In genomic region chr12:13255068-13255467, GRCm38 (mm10) we compare ENCODE assay signal across 11 mouse cellular contexts. TPM values are rescaled to one million over a fixed set of nuclear protein-coding genes. Genes with fewer than 3 reads are reported as not detected.
DNase-seq lines count a peak whose midpoint lies in the region; ATAC-seq lines count a peak whose summit lies in the region.
"Had no signal": no experiment of that assay in that cellular context is flagged by ENCODE, and none has a peak within 500 bp of the region (broad histone marks: within the 10 kb centered on the region; RNA-seq: fewer than 3 reads in every experiment).

No protein-coding gene starts in this region.

- WGBS in heart, embryonic 15.5 days, result 17% methylated on average over 3 of the region's 3 CpGs
- WGBS in forebrain, embryonic 15.5 days, result 44% methylated on average over 3 of the region's 3 CpGs

- H3K4me1 ChIP-seq in heart, embryonic 15.5 days (replicated peaks), result peaks cover 14% of the 10 kb centered on the region
- H3K4me1 ChIP-seq in forebrain, embryonic 15.5 days, result no peaks in the 10 kb centered on the region
- H3K4me1 ChIP-seq: liver, embryonic 15.5 days had no signal

- H3K27me3 ChIP-seq in heart, embryonic 15.5 days, result no peaks in the 10 kb centered on the region
- H3K27me3 ChIP-seq in forebrain, embryonic 15.5 days, result 0 out of 2 replicates have a peak, but pooled peaks cover 3% of the 10 kb centered on the region

- peak; percentile 25 for DNase-seq in adrenal gland, adult 2 months
- DNase-seq in adrenal gland, adult 18-20 months (ENCODE audit: low spot score in 2 of 2), result no peak
- DNase-seq in lung, postnatal 10 days, result peak; percentile 12
- DNase-seq in lung, postnatal 14 days, result no peak
- DNase-seq in testis, postnatal 10 days (ENCODE audit: low spot score), result peak; percentile 50
- no peak for DNase-seq in urinary bladder, adult 18-20 months (ENCODE audit: low spot score in 2 of 2)
- DNase-seq: cerebellum, adult 2 months had no signal

- peak overlapping the region; percentile 24; the same call in 1 of the 2 replicates for H3K4me2 ChIP-seq in heart, embryonic 15.5 days
- H3K4me2 ChIP-seq in forebrain, embryonic 15.5 days (replicated peaks), result no peak overlapping the region
- H3K4me2 ChIP-seq: liver, embryonic 15.5 days had no signal

- H3K36me3 ChIP-seq in heart, embryonic 15.5 days, result no peaks in the 10 kb centered on the region
- no peaks in the 10 kb centered on the region for H3K36me3 ChIP-seq in forebrain, embryonic 15.5 days
- H3K36me3 ChIP-seq: G1E; liver, embryonic 15.5 days had no signal

- no peak overlapping the region for H3K4me3 ChIP-seq in heart, embryonic 15.5 days
- no peak overlapping the region for H3K4me3 ChIP-seq in forebrain, embryonic 15.5 days
- H3K4me3 ChIP-seq: liver, embryonic 15.5 days had no signal

- no peaks in the 10 kb centered on the region for H3K9me3 ChIP-seq in heart, embryonic 15.5 days (replicated peaks)
- H3K9me3 ChIP-seq in forebrain, embryonic 15.5 days, result no peaks in the 10 kb centered on the region
- H3K9me3 ChIP-seq: G1E; liver, embryonic 15.5 days had no signal

- no peak overlapping the region for H3K9ac ChIP-seq in heart, embryonic 15.5 days
- H3K9ac ChIP-seq in forebrain, embryonic 15.5 days (replicated peaks), result no peak overlapping the region
- H3K9ac ChIP-seq: liver, embryonic 15.5 days had no signal

- H3K27ac ChIP-seq in heart, embryonic 15.5 days, result 0 out of 2 replicates have a peak overlapping the region, but pooled peaks have one; percentile 20
- no peak overlapping the region for H3K27ac ChIP-seq in forebrain, embryonic 15.5 days (replicated peaks)
- H3K27ac ChIP-seq: liver, embryonic 15.5 days had no signal

- ATAC-seq in heart, embryonic 15.5 days (replicated peaks; ENCODE audit: insufficient number of reproducible peaks, insufficient read depth, low FRiP score, low read depth), result peak; percentile 60; the same call in 1 of the 2 replicates
- ATAC-seq in forebrain, embryonic 15.5 days (replicated peaks), result no peak

RNA-seq across cellular contexts. Expression of gene Ddx1, which starts 6.1 kb away (rescaled TPM):
- total RNA-seq in adrenal gland, adult 2 months (2021), result 100 to 1,000 TPM in 1 of 2 experiments, 10 to 100 TPM in 1; 68.8 to 105 TPM
- polyA plus RNA-seq in adrenal gland, adult 2 months (2012; rRNA removed), result 0.83 and 0.91 TPM in 2 replicates
- total RNA-seq in adrenal gland, adult 18-20 months (2021), result 10 to 100 TPM; 71.3 to 80.1 TPM
- 73.0 and 79.3 TPM in 2 replicates for polyA plus RNA-seq in heart, embryonic 15.5 days (2015; fragmentation: Nextera tagmentation; extraction: Ambion mirVana)
- polyA plus RNA-seq in forebrain, embryonic 15.5 days (2015; fragmentation: Nextera tagmentation; extraction: Ambion mirVana), result 147 and 153 TPM in 2 replicates

RNA-seq across cellular contexts. Expression of gene Nbas, which starts 13.9 kb away (rescaled TPM):
- total RNA-seq in adrenal gland, adult 2 months (2021), result 10 to 100 TPM; 23.2 to 31.4 TPM
- 8.2 and 10.0 TPM in 2 replicates for polyA plus RNA-seq in adrenal gland, adult 2 months (2012; rRNA removed)
- total RNA-seq in adrenal gland, adult 18-20 months (2021), result 10 to 100 TPM; 26.2 to 28.6 TPM
- 5.7 and 8.0 TPM in 2 replicates for polyA plus RNA-seq in heart, embryonic 15.5 days (2015; fragmentation: Nextera tagmentation; extraction: Ambion mirVana)
- polyA plus RNA-seq in forebrain, embryonic 15.5 days (2015; fragmentation: Nextera tagmentation; extraction: Ambion mirVana), result 11.3 and 11.8 TPM in 2 replicates

Comparison
In these comparisons a context has a peak if more than half of its experiments do, and no peak if none do; other contexts are left out.
1. DNase-seq: peak in adrenal gland, adult 2 months (single experiment), lung, postnatal 10 days (single experiment) and testis, postnatal 10 days (single experiment); none in adrenal gland, adult 18-20 months (0 of 2), lung, postnatal 14 days (single experiment) and urinary bladder, adult 18-20 months (0 of 2).
2. RNA of gene Ddx1, which starts 6.1 kb away (polyA plus RNA-seq): 147 to 153 TPM in forebrain, embryonic 15.5 days and 73.0 to 79.3 TPM in heart, embryonic 15.5 days; 0.83 to 0.91 TPM in adrenal gland, adult 2 months; every median in the first group is over 10 times any median in the second.